Mouse (Mus musculus): Measurements from ENCODE around the gene Hist1h2bf.

Gene Hist1h2bf

DNA sequence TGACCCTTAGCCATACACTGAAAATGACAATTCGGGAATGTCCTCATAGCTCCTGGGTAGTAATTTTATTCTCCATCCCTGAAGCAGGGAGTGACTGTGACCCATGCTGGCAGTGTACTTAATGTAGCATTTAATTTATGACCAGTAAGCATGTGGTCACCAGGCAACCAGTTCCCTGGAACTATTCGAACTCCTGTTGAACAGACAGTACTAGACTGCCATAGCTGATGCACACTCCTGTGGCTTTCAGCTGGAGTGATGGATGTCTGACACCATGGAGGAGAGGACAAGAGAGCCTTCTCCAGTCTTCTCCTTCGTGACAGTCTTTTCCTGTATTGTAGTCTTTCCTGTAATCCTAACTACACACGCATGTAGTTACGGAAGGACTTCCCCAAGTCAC lies 45.0 kb downstream of the Hist1h2bf start:
- DNase-seq (ENCODE audit: low spot score), result no peak

DNA sequence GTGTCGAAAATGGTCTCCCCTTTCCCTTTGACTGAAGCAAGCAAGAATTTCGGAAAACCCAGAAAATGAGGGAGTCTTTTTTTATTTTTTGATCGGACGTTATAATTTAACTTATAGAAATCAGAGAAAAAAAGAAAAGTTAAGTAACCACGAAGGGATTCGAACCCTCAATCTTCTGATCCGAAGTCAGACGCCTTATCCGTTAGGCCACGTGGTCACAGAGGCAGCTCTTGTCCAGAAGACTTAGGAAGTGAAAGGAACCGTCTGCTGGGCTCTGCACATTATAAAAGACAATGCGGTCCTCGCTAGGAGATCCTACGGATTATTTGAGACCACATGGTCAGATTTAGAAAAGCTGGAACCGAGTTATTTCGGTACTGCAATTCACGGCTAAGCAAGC lies 47.7 kb downstream of the Hist1h2bf start:
- peak; percentile 94 for DNase-seq (ENCODE audit: low spot score)

DNA sequence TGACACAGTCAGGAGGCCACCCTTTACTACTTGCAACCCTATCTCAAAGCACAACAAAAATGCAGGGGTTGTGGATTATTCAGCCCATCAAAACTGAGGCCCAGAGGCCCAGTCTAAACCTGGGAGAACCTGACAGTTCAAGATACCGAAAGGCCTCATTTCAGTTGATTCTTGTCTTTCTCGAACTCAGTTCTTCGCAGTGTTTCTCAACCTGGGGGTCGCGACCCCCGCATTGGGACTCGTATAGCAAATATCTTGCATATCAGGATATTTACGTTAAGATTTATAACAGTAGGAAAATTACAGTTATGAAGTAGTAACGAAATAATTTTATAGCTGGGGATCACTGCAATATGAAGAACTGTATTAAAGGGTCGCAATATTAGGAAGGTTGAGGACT lies 48.1 kb downstream of the Hist1h2bf start:
- peak; percentile 67 for DNase-seq (ENCODE audit: low spot score)

DNA sequence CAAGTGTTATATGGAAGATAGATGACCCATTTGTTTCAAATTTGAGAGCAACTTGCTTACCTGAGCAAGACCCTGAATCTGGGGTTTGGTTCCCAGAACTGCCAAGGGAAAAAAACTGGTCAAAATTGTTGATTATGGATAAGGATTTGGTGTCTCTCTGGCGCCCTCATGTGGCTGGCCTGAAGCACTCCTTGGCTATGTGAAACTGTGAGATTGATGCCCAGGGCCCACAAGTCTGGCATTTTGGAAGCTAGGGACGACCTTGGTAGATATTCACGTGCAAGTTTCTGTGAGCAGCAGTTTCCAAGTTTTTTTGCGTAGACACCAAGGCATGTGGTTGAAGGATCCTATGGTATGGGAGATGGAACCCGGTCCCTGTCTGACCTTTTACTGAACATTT lies 49.3 kb downstream of the Hist1h2bf start:
- DNase-seq (ENCODE audit: low spot score), result peak; percentile 83

DNA sequence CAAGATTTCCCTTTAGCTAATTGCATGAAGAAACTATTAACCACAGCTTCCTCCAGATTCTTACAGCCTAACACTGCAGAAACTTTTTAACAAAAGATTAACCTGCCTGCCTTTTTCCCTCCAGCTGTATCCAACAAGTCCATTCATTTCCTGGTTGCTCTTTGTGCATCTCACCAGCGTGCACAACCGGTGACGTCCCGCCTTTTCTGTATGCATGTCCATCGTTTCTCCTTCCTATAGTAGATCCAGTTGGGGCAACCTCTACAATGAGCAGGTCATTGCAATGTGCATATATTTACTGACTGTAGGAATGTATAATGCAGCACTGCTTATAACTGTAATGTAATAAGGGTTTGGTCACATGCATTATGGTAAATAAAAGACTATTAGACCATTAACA lies 50.0 kb downstream of the Hist1h2bf start:
- no peak for DNase-seq (ENCODE audit: low spot score)
